Mouse (Mus musculus): ENCODE measurements around the gene Vmn2r46.
"Not testable (repeated sequence)": the region's sequence is repeated elsewhere in the genome, so short reads cannot be mapped to it uniquely, and the experiment has no call there.

Vmn2r46 gene

DNA sequence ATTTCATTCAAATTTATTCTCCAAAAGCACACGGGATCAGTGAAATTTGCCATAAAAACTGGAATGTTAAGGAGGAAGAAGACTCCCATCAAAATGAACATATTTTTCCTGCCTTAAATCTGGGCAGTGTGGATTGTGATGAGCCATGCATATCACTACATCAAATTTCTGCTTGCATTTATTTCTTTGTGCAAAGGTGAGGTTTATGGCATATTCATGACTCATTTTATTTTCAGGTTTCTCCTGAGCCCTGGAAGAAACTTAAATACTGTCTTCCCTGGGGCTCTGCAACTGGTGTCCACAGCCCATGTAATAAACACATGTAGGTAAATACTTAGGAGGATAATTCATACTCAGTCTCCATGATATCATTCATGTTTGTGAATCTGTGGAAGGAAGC is at the start of gene Vmn2r46:
Vmn2r46 (minus strand) TSS at position 101 of the 400 bp plus-strand sequence.
- not testable (repeated sequence) for DNase-seq

Measured in kidney, postnatal 25 days (tissue).